Mouse (Mus musculus): Measurements from ENCODE around the gene Pnldc1.
"Not testable (repeated sequence)": the region's sequence is repeated elsewhere in the genome, so short reads cannot be mapped to it uniquely, and the experiment has no call there.

DNA sequence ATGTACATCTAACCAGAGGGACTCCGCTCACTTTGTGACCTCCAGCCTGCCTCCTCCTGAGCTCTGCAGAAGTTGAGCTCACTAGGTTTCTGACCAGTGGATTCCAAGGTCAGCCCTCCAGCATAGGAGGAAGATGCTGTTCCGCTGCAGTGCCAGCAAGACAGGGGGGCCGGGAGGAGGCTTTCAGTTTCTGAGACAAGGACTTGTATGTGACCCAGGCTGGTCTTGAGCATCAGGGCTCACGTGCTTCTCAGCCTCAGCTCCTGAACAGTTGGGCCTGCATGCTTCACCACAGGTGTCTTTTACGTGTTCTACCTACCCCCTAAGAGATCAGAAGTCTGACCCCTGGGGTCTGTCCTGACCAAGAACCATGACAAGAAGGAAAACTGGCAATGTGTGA is 21.5 kb upstream of the Pnldc1 start:
- not testable (repeated sequence) for TF ChIP-seq CTCF (conservative IDR thresholded peaks at IDR 0.05; ENCODE audit: insufficient read depth, insufficient read length, low read depth, low read length); POLR2A (IDR thresholded peaks at IDR 0.05; ENCODE audit: low read depth, low read length)
